Mouse (Mus musculus) hindbrain, embryonic 16.5 days (tissue): ENCODE measurements around the gene Lrrc2. TPM values are rescaled to one million over a fixed set of nuclear protein-coding genes. Genes with fewer than 3 reads are reported as not detected.

ENCODE experiments used
- ATAC-seq: fragments of 200-750 bp; cut with Nextera tagmentation; 2 replicates; pipeline ENCODE4 v1.8.0; 2017; ENCODE audit warnings: moderate TSS enrichment, moderate library complexity
- H3K27ac ChIP-seq: fragments of 300-500 bp; sonication (generic); 2 replicates; pipeline ENCODE4 v1.5.1; 2014; ENCODE audit warnings: low read depth, mild to moderate bottlenecking, control low read depth, low read length, moderate library complexity
- H3K27me3 ChIP-seq: fragments of 300-500 bp; sonication (generic); replicated peaks from 2 replicates; pipeline ENCODE4 v1.6.1; 2014; ENCODE audit warnings: low read length; ENCODE audit not compliant: control insufficient read depth, insufficient read depth
- H3K36me3 ChIP-seq: fragments of 300-500 bp; sonication (generic); 2 replicates; pipeline ENCODE4 v1.6.1; 2014; ENCODE audit warnings: mild to moderate bottlenecking, low read length, moderate library complexity, mixed read lengths; ENCODE audit not compliant: control insufficient read depth, insufficient read depth
- H3K4me1 ChIP-seq: fragments of 300-500 bp; sonication (generic); 2 replicates; pipeline ENCODE4 v1.6.1; 2014; ENCODE audit warnings: low read depth, low read length; ENCODE audit not compliant: control insufficient read depth, insufficient read depth
- H3K4me2 ChIP-seq: fragments of 300-500 bp; sonication (generic); 2 replicates; pipeline ENCODE4 v1.6.1; 2014; ENCODE audit warnings: mild to moderate bottlenecking, low read length, control low read depth, moderate library complexity
- H3K4me3 ChIP-seq: fragments of 300-500 bp; sonication (generic); 2 replicates; pipeline ENCODE4 v1.5.1; 2014; ENCODE audit warnings: mild to moderate bottlenecking, low read length, control low read depth, moderate library complexity
- H3K9ac ChIP-seq: fragments of 300-500 bp; sonication (generic); 2 replicates; pipeline ENCODE4 v1.6.1; 2014; ENCODE audit warnings: low read depth, mild to moderate bottlenecking, control low read depth, low read length, moderate library complexity
- H3K9me3 ChIP-seq: fragments of 300-500 bp; sonication (generic); 2 replicates; pipeline ENCODE4 v1.6.1; 2014; ENCODE audit warnings: mild to moderate bottlenecking, low read length, moderate library complexity; ENCODE audit not compliant: control insufficient read depth
- WGBS: fragments of 180-500 bp; shearing (Covaris S2); extraction: QIAGEN DNeasy Blood & Tissue Kit; methylation state at CpG from one replicate; pipeline ENCODE4 v1.1.7; 2014; 5-methylcytosine and 5-hydroxymethylcytosine counted together
- polyA plus RNA-seq: library from polyadenylated mRNA; unstranded; fragments of >200 nt; fragmentation: Nextera tagmentation; extraction: Ambion mirVana; gene quantifications from 2 replicates; pipeline ENCODE4 v1.2.1, GENCODE M21; 2015

The Lrrc2 gene
- polyA plus RNA-seq, 1 experiment from 2014 or later, result 1.1 TPM

DNA sequence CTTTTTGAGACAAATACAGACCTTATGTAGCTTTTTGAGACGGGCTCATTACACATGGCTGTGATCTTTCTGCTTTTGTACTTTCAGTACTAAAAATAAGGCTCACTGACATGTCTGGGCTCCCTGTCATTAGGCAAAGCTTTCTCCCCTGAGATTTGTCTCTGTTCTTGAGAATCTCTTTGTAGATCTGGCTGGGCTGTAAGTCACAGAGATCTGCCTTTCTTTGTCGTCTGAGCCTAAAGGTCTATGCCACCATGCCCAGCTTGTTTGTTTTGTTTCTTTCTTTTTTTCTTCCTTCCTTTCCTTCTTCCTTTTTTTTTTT, 14.5 kb downstream of the Lrrc2 start:
- H3K9me3 ChIP-seq, result no peaks in the 10 kb centered on the region
- no peak overlapping the region for H3K4me3 ChIP-seq
- 79% methylated on average over 2 of the region's 2 CpGs for WGBS
- no peak overlapping the region for H3K4me2 ChIP-seq
- H3K4me1 ChIP-seq, result no peaks in the 10 kb centered on the region
- H3K9ac ChIP-seq, result no peak overlapping the region
- no peak for ATAC-seq
- H3K27me3 ChIP-seq, result no peaks in the 10 kb centered on the region
- no peaks in the 10 kb centered on the region for H3K36me3 ChIP-seq
- H3K27ac ChIP-seq, result no peak overlapping the region

DNA sequence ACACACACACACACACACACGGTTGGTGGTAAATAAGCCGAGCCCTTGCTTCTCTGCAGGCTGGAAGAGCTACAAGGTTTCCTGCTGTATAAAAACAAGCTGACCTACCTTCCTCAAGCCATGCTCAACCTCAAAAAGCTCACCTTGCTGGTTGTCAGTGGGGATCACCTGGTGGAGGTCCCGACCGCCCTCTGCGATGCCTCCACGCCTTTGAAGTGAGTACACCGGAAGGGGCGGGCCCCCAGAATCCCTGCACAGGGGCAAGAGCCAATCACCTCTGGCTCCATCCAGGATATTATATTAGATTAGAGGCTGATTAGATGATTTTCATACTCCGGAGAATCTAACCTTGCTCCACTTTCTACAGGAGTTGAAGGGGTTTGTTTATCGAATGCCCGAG, 28.1 kb downstream of the Lrrc2 start:
- WGBS, result 90% methylated on average over 11 of the region's 11 CpGs
- Histone ChIP-seq H3K27me3 (no peaks in the 10 kb centered on the region), H3K4me1 (no peaks in the 10 kb centered on the region), H3K9me3 (no peaks in the 10 kb centered on the region), H3K36me3 (no peaks in the 10 kb centered on the region), H3K27ac (no peak overlapping the region), H3K9ac (no peak overlapping the region), H3K4me2 (no peak overlapping the region), H3K4me3 (no peak overlapping the region)
- no peak for ATAC-seq

DNA sequence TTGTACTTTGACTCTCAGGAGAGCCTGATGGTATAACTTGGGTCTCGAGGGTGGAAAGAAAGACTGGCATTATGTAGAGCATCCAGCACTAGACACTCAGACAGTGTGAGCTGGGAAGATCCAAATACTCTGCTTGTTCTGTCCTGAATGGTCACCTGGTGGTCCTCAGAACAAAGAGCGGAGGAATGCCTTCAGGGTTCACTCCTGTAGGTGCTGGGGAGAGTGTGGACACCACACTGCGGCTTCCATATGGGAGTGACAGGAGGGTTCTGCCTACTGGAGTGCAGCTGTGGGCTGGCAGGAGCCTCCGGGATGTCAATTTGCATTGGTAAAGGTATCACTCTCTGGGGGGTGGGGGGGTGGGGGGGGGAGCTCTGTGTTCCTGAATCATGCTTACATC, 31.0 kb downstream of the Lrrc2 start:
- H3K4me2 ChIP-seq, result no peak overlapping the region
- 49% methylated on average over 4 of the region's 4 CpGs for WGBS
- H3K4me1 ChIP-seq, result no peaks in the 10 kb centered on the region
- no peaks in the 10 kb centered on the region for H3K36me3 ChIP-seq
- H3K9me3 ChIP-seq, result no peaks in the 10 kb centered on the region
- no peak overlapping the region for H3K27ac ChIP-seq
- no peak overlapping the region for H3K9ac ChIP-seq
- no peak overlapping the region for H3K4me3 ChIP-seq
- no peak for ATAC-seq
- no peaks in the 10 kb centered on the region for H3K27me3 ChIP-seq

DNA sequence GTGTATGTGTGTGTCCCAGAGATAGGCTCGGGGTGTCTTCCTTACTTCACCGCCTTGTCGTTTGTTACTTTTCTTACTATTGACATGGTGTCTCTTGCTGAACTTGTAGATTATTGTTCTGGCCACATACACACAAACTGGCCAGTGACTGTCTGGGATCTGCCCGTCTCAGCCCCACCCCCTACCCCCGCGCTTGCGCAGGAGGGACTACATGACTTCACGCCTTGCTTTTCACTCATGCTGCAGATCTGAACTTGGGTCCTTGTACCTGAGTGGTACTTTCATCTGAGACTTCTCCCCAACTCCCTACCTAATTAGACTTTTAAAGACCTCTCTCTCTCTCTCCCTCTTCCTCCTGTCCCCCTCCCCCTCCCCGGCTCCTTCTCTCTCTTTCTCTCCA, 32.8 kb downstream of the Lrrc2 start:
- no peak for ATAC-seq
- H3K9ac ChIP-seq, result no peak overlapping the region
- no peak overlapping the region for H3K4me2 ChIP-seq
- no peaks in the 10 kb centered on the region for H3K9me3 ChIP-seq
- 92% methylated on average over 9 of the region's 9 CpGs for WGBS
- no peaks in the 10 kb centered on the region for H3K36me3 ChIP-seq
- H3K27me3 ChIP-seq, result no peaks in the 10 kb centered on the region
- H3K4me3 ChIP-seq, result no peak overlapping the region
- H3K27ac ChIP-seq, result no peak overlapping the region
- no peaks in the 10 kb centered on the region for H3K4me1 ChIP-seq

DNA sequence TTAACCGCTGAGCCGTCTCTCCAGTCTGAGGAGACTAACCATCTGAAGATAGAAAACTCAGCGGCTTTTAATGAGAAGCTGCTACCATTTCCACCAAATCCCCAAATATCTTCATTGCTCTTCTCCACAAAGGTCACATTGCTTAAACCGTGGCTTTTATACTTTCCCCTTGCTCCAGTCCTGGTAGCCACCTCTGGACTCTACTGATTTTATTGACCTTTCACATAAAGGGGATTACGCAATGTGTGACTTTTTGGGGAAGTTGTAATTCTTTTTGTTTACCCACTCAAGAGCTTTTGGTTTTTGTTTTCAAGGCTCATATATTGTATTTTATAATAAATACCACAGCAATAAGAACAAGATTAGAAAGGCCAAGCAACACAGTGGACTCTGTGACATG, 34.2 kb downstream of the Lrrc2 start:
- H3K4me1 ChIP-seq, result no peaks in the 10 kb centered on the region
- WGBS, result 96% methylated on average over 5 of the region's 5 CpGs
- ATAC-seq, result no peak
- no peak overlapping the region for H3K4me3 ChIP-seq
- no peaks in the 10 kb centered on the region for H3K9me3 ChIP-seq
- no peak overlapping the region for H3K9ac ChIP-seq
- no peak overlapping the region for H3K27ac ChIP-seq
- no peaks in the 10 kb centered on the region for H3K27me3 ChIP-seq
- no peak overlapping the region for H3K4me2 ChIP-seq
- no peaks in the 10 kb centered on the region for H3K36me3 ChIP-seq

DNA sequence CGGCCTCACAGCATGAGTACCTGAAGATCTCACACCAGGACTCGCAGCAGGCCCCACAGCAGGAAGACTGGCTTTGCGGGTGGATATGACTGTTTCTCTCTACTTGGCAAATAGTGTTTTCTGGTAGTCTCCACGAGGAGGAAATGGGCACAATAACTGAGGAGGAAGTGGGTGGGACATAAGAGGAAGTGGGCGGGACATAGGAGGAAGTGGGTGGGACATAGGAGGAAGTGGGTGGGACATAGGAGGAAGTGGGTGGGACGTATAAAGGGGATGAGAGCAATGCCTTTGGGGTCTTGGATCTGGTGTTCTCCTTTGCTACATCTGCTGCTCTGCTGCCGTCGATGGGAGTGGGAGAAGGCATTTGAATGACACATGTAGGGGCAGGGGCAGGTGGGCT, 34.6 kb downstream of the Lrrc2 start:
- Histone ChIP-seq H3K4me2 (no peak overlapping the region), H3K9ac (no peak overlapping the region), H3K4me3 (no peak overlapping the region), H3K27ac (no peak overlapping the region), H3K4me1 (no peaks in the 10 kb centered on the region), H3K9me3 (no peaks in the 10 kb centered on the region), H3K27me3 (no peaks in the 10 kb centered on the region), H3K36me3 (no peaks in the 10 kb centered on the region)
- WGBS, result 94% methylated on average over 8 of the region's 8 CpGs
- ATAC-seq, result no peak

DNA sequence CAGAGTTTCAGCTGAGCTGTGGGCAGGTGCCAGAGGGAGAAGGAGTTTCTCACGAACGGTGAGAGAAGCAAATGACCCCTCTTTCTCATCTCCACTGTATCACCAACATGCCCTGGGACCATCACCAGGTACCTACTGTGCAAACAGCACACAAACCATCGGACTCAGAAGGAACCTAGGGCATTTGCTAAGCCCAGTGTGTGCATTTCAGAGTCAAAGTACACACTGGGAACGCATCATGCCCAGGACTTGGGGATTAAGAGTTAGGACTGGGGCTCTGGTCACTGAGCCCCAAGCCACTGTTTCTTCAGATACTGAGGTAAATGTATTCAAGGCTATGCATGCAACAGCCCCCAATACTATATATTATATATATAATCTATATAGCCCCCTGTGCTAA, 36.0 kb downstream of the Lrrc2 start:
- H3K9me3 ChIP-seq, result no peaks in the 10 kb centered on the region
- H3K4me3 ChIP-seq, result no peak overlapping the region
- no peak overlapping the region for H3K9ac ChIP-seq
- H3K27ac ChIP-seq, result no peak overlapping the region
- H3K4me2 ChIP-seq, result no peak overlapping the region
- no peak for ATAC-seq
- H3K36me3 ChIP-seq, result no peaks in the 10 kb centered on the region
- WGBS, result 88% methylated on average over 4 of the region's 4 CpGs
- H3K4me1 ChIP-seq, result no peaks in the 10 kb centered on the region
- no peaks in the 10 kb centered on the region for H3K27me3 ChIP-seq

DNA sequence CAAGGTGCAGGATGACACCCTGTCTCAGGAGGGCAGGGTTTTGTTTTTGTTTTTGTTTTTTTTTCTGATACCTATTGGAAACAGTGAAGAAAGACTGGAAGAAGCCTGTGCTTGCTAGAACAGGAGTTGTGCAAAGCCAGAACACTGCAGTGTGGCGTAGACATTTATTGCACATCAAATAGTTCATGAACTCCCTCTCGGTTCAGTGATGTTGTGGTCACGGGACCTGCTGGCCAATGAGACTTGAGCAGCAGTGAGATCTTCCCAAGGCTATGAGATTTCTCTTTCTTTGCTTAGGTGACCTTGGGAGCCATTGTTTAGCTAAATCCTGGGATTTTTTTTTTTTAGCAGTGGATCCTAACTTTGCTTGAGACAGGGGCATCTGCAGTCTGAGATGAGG, 36.7 kb downstream of the Lrrc2 start:
- H3K9ac ChIP-seq, result no peak overlapping the region
- no peak overlapping the region for H3K4me2 ChIP-seq
- no peak for ATAC-seq
- no peaks in the 10 kb centered on the region for H3K27me3 ChIP-seq
- H3K4me3 ChIP-seq, result no peak overlapping the region
- WGBS, result 78% methylated on average over 3 of the region's 3 CpGs
- H3K4me1 ChIP-seq, result no peaks in the 10 kb centered on the region
- H3K9me3 ChIP-seq, result no peaks in the 10 kb centered on the region
- no peaks in the 10 kb centered on the region for H3K36me3 ChIP-seq
- no peak overlapping the region for H3K27ac ChIP-seq

DNA sequence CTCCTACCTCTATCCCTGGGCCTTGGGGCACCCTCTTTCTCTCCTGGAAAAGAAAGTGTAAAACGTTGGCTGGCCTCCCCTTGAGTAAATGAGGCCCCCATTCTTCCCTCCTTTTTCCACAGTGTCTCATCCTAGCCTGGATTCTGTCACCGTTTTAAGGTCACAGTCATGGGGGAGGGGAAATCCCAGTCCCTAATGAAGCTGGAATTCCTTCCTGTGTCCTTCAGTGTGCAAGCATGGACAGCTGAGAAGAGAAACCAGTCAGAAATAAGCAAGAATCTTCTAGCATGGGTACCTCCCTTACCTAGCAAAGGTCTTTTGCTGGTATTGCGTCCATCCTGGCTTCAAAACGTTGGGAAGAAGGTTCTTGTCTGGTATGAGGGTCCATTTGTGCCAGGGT, 37.8 kb downstream of the Lrrc2 start:
- Histone ChIP-seq H3K36me3 (no peaks in the 10 kb centered on the region), H3K9me3 (no peaks in the 10 kb centered on the region), H3K27ac (no peak overlapping the region), H3K4me2 (no peak overlapping the region), H3K4me3 (no peak overlapping the region), H3K9ac (no peak overlapping the region), H3K4me1 (no peaks in the 10 kb centered on the region), H3K27me3 (no peaks in the 10 kb centered on the region)
- ATAC-seq, result no peak
- 67% methylated on average over 4 of the region's 4 CpGs for WGBS

DNA sequence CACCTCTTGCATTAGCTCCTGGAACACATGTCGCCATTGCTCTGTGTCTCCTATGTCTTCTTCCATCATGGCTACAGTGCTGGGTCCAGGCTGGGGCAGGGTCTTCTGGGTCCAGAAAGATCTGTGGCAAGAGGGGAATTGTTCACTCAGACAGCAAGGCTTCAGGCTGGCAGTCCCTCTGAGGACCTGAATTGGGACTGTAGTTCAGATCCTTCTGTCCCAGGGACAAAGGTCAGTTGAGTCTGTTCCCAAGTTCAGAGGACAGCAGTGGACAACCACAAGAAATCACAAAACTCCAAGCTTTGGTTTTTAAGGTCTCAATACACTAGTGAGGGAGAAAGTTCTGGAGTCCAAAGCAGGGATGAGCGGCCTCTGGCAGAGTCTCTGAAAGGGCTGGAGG, 38.2 kb downstream of the Lrrc2 start:
- no peaks in the 10 kb centered on the region for H3K9me3 ChIP-seq
- no peaks in the 10 kb centered on the region for H3K36me3 ChIP-seq
- ATAC-seq, result no peak
- no peaks in the 10 kb centered on the region for H3K27me3 ChIP-seq
- no peak overlapping the region for H3K27ac ChIP-seq
- no peak overlapping the region for H3K4me2 ChIP-seq
- 93% methylated on average over 2 of the region's 2 CpGs for WGBS
- no peak overlapping the region for H3K4me3 ChIP-seq
- no peaks in the 10 kb centered on the region for H3K4me1 ChIP-seq
- H3K9ac ChIP-seq, result no peak overlapping the region
